Mouse (Mus musculus): ENCODE measurements around the gene Slc35g3.
A peak's percentile ranks its signal among the peaks of the same experiment; 100 is the strongest.

Slc35g3 gene

DNA sequence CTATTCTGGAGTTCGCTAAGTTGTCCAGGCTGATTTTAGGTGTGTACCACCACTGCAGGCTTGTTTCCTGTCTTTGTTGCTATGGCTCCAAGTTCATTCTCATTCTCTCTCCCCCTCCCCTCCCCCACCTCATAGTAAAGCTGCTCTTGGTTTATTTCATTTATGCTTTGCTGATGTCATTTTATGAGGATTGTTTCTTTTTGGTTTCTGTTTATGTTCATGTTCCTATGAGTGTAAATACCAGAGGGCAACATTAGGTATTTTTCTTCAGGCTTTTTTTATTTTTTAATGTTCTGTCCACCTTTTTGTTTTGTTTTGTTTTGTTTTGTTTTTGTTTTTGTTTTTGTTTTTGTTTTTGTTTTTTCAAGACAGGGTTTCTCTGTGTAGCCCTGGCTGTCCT, at the start of gene Slc35g3:
Gene Slc35g3, minus strand, starts transcription at position 101 of the 400 bp plus-strand sequence.
- no peak for DNase-seq (ENCODE audit: low spot score)

DNA sequence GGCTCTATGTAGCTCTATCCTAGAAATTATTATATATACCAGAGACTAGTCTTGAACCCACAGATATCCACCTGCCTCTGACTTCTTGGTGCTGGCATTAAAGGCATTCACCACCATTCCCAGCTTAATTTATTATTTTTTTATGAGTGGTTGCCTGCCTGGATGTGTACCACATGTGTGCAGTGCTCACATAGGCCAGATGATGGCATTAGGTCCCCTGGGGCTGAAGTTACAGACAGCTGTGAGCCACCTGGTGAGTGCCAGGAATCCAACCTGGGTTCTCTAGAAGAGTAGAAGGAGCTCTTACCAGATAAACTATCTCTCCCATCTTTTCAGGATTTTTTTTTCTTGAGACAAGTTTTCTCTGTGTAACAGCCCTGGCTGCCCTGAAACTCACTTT, 48.5 kb upstream of the Slc35g3 start:
- DNase-seq (ENCODE audit: low spot score), result no peak

DNA sequence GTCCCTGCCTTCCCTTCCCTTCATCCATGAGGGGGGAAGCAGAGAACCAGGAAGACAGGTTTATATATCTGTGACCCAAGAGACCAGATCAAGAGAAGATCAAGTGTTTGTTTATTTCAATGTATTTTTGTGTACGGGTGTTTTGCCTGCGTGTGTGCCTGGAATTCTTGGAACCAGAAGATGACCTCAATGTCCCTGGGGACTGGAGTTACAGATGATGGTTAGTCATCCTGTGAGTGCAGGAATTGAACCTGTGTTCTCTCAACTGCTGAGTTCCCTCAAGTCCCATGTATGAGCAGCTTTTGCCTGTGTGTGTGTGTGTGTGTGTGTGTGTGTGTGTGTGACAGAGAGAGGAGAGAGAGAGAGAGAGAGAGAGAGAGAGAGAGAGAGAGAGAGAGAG, 45.9 kb upstream of the Slc35g3 start:
- no peak for DNase-seq (ENCODE audit: low spot score)

DNA sequence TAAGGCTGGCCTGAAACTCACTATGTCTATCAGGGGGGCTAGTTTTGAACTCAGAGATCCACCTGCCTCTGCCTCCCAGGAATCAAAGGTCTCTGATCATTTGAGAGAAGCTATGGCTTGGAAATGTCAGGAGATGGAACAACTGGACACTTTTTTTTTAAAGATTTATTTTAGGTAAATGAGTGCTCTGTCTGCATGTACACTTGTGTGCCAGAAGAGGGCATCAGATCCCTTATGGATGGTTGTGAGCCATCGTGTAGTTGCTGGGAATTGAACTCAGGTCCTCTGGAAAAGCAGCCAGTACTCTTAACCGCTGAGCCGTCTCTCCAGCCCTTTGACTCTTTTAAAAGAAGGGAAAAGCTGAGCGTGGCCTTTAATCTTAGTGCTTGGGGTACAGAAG, 44.6 kb upstream of the Slc35g3 start:
- DNase-seq (ENCODE audit: low spot score), result no peak

DNA sequence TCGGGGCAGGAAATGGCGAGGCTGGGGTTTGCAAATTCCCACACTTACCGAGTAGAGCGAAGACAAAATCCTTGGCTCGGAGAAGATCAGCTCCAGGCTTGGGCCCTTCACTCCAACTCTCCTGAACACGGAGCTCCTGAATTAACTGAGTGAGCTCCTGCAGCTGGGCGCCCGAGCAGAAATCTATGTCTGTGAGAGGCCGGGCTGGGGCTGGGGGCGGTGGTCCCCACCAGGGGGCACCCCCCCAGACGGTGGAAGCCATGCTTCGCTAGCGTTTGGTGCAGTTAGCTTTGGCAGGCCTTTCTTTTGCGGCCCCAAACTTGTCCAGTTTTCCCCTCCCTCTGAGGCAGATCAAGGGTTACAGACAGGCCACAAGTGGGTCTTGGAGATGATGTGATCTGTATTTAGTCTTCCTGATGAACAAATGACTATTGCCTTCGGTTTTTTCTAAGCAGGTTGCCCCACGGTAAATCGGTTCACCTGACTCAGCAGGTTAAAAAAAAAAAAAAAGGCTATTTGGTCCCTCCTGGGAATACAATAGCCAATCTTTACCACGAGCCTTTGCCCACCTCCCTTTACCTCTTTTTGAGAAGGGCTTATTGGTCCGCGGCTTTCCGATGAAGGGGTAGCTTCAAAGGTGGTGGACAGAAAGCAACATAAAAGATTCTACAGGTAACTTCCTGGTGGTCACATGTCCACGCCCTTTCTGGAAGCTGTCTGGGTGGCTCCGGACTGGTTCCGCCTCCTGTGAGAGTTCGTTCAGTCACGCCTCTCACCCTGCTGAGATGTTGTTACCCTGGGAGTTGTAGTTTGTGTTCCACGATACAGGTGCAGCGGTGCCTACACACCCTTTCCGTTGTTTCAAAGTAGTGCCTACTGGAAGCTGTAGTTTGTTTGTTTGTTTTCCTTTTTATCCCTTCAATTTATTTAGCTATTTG, 43.5 kb upstream of the Slc35g3 start, which contains the start of gene Tmem102:
Gene Tmem102, minus strand, starts transcription at position 653 of the 938 bp plus-strand sequence.
- DNase-seq (ENCODE audit: low spot score), result peak; percentile 63

DNA sequence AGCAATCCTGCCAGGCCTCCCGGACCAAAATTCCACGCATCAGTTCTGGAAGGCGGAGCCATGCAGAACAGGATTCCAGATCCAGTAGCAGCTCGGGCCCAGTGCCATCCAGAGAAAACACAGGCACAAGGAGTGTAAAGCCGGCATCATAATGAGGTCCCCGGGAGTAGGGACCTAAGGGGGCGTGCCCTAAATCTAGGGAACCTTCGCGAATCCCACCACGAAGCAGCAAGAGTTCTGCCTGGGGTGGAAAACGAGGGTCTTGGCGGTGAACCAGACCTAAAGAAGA, 42.8 kb upstream of the Slc35g3 start:
- DNase-seq (ENCODE audit: low spot score), result no peak

DNA sequence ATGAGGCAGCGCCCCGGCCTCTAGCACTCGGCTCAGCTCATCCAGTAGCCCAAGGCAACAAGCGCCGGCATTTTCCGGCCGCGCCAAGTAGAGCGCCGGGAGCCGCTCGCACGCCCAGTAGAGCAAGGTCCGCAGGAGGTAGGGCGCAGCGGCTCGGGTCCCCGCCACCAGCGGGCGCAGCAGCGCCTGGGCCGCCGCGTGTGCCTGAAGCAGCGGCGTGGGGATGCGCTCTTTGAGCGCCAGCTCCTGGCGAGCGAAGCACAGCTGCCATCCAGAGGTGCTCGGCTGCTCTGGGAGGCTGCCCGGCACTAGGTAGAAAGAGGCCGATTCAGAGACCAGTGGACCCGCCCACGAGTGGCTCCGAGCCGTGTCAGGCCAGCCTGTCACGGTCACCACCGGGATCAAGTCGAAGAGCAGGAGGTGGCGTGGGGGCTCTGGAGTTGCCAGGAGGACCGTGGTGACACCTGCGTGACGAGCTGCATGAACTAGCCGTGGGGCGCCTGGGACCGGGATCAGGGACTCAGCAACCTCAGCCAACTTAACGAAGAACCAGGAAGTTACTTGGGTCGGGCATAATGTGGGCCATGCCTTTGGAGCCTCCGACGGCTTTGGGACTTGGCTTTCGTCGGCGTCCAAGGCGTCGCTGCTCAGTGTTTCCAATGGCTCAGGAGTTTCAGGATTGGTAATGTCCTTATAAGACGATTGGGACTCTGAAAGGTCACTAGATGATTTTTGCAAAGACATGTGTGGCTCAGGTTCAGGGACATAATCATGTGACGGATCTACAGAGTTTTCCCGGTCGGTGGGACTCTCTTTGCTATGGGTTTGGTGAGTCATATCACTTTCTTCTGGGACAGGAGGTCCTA, 42.3 kb upstream of the Slc35g3 start:
- peak; percentile 75 for DNase-seq (ENCODE audit: low spot score)

DNA sequence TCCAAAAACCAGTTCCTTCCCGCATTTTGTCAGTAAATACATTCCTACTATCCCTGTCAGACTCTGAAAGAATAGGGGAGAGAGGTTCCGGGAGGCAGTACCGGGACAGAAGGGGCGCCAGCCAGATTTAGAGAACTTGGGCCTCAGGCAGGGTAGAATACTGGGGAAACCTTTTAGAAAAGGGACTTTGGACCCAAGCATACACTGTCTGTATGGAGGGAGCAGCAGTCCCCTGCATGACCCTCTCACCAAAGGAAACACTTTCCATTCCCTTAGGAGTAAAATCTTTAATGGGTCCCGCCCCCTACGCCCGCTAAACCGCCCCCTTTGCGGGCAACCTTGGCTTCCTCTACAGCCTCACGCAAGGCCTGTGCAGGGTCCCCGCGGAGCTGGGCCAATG, 41.6 kb upstream of the Slc35g3 start:
- no peak for DNase-seq (ENCODE audit: low spot score)

DNA sequence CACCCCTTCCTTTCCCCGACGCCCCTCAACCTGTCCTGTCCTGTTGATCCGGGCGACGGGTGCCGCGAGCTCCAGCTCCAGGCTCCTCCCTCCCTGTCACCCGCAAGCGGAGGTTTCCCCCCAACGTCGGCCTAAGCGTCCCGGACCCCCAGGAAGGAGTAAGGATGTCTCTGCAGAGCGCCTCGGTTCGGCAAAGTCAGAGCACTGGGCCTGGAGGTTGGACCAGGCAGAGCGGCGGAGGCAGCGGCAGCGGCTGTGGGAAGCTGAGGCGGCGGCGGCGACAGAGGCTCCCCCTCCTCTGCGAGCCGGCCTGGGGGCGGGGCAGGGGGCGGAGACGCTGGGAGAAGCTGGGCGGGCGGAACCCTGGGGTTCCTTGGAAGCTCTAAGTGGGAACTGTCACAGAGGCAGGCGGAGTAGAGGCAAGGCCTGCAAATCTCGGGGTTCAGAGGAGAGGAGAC, 40.9 kb upstream of the Slc35g3 start:
- peak; percentile 83 for DNase-seq (ENCODE audit: low spot score)

DNA sequence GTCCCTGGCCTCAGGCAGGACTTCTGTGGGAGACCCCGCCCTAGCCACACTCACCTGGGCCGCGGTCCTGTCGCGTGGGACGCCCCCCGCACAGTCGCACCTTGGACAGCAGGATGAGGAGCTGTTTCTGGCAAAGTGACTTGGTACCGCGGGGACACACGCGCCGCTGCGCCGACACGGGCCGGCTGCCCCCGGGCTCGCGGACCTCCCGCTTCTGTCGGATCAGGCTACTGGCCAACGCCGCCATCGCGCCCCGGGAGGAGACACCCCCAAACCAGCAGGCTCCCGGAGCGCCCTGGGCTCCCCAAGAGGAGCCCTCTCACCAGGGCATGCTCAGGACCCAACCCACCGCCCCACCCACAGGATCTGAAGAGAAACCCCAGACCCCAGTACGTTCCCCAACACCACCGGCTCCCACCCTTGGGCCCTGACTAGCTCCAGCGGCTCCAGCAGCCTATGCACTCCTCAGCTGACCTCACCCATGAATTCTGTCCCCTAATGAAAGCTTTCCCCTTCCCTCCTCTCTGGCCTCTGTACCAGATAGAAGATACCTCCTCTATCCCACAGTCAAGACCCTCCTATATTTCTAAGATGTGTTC, 39.7 kb upstream of the Slc35g3 start, which contains the start of gene Fgf11:
Gene Fgf11, minus strand, starts transcription at position 479 of the 599 bp plus-strand sequence.
- DNase-seq (ENCODE audit: low spot score), result no peak

DNA sequence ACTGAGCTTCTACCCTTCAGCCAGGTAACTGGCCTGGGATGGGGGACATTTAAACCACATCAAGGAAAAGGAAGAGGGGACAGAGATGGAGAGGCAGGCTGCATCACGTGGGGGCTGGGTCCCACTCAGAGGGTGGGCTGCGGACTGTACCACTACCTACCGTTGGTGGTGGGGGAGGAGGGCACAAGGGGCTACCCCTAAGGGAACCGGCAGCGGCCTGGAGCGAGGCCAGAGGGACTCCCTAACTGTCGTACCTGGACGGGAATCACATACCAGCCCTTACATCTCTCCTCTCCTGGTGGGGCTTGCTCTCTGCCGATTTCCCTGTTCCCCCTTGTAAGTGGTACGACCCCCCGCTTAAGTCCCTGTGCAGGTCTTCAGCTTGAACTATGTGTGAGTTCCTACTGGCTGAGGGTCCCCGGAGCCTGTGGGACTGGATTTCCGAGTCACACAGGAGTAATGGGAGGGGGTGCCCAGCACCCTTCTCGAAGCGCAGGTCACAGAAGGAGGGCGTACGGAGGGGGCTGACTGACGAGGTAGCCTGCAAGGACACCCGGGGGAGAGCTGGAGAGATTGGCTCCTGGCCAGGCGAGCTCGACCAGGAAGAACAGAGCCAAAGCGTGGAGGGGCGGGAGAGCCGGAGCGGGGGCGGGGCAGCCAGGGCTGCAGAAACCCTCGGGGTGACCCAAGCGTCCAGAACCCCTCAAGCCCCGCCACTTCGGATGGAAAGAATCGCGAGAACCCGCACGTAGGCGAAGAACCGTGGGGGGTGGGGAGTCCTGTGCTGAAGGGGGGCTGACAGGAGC, 38.8 kb upstream of the Slc35g3 start:
- DNase-seq (ENCODE audit: low spot score), result peak; percentile 73

DNA sequence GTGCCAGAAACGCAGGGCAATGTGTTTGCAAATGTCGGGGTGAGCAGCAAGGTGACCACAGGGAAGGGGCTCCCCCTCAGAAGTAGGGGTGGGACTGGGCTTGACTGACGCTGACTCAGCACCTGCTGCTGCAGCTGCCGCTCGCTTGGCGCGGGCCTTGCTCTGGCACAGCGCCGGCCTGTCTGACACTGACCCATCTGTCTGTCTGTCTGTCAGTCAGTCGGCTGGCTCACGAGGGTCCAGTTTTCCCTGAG, 38.3 kb upstream of the Slc35g3 start:
- no peak for DNase-seq (ENCODE audit: low spot score)

DNA sequence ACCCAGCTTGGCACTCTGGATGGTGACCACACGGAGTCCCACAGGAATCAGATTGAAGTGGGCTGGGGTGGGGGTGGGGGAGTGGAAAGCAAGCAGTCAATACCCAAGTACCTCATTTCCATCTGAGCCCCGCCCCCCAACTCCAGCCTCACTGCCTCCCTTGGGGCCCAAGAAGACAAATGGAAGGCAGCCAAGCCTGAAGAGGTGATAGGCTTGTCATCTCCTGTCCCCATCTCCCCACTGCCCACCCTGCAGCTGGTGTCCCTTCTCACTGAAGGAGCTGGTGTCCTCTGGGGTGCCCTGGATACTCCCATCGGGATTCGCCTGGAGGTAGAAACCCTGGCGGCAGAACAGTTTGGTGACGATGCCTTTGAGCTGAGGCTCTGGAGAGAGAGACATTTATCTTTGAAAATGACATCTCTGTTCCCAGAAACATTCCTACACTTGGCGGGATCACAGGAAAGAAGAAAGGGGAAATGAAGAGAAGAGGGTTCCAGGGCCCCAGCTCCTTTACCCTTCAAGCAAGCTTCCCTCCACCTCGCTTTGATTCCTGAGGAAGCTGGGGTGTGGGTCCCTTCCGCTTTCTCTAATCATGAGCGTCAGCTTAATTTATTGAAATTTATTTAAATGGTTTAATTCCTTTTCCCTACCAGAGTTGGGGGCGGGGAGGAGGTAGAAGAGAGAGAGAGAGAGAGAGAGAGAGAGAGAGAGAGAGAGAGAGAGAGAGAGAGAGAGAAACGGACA, 37.8 kb upstream of the Slc35g3 start:
- DNase-seq (ENCODE audit: low spot score), result no peak

DNA sequence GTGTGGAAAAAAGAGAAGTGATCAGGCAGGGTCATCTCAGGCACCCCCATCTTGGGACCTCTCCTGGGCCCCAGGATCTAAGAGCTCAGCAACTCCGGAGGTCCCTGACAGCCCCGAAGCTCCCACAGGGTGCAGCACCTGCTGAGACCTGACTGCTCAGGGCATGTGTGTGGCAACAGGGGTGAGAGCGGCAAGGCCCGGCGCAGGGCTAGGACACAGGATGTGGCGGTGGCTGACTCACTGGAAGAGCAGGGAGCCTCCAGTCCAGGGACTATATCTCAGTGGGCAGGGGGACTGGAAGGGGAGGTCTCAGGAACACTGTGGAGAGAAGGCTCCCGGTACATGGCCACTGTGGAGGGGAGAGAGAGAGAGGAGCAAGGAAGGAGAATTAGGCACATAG, 36.2 kb upstream of the Slc35g3 start:
- no peak for DNase-seq (ENCODE audit: low spot score)

DNA sequence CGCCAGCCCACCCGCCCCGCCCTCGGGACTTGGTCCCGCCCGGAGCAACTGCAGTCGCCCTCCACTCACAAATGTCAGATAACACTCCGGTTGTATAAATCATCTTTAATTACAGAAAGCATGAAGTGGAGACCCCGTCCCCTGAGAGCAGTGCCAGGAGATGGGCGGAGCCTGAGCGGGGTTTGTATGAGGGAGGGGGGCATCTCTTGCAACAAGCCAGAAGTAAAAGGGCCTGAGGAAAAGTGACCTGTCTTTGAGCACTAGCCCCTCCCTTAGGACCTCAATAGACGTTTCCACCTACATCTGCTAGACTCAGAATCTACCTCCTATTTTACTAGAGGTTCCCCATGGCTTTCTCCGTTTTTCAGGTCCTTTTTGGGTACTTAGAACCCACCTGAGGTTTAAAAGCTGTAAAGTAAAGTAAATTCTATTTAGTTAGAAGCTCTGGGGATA, 34.2 kb upstream of the Slc35g3 start:
- no peak for DNase-seq (ENCODE audit: low spot score)

DNA sequence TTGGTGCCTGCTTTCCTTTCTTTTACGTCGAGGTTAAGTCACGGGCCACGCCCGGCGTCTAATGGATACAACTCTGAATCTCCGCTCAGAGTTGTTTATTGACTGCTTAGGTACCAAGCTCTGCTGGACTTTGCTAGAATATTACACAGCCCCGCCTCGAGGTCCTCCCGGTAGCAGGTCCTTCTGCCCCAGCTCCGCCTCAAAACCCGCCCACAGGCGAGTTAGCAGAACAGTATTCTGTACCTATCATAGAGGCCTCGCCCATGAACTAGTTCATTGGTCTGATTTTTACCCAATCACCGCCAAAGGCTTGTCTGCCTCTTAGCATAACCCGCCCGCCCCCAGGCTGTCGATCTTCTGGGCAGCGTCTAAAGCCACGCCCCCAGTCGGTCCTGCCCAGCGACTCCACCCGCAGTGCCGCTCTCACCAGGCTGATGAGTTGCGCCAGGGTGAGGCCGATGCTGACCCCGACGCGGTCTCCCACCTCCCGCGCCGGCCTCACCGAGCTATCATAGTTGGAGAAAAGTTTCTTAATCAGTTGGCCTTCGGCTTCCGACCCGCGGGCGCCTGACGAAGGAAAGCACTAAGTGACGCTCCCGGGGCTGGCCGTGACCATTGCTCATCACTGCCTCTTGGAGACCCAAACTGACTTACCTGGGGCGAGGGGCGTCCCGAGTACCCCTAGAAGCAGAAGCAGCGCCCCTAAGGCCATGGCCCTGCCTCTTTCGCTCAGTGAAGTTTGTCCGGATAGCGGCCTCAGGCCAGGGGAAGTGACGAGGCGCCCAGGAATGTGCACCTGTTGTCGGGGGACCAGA, 33.6 kb upstream of the Slc35g3 start, which contains the start of gene Chrnb1:
Gene Chrnb1, minus strand, starts transcription at position 776 of the 815 bp plus-strand sequence.
- peak; percentile 93 for DNase-seq (ENCODE audit: low spot score)

DNA sequence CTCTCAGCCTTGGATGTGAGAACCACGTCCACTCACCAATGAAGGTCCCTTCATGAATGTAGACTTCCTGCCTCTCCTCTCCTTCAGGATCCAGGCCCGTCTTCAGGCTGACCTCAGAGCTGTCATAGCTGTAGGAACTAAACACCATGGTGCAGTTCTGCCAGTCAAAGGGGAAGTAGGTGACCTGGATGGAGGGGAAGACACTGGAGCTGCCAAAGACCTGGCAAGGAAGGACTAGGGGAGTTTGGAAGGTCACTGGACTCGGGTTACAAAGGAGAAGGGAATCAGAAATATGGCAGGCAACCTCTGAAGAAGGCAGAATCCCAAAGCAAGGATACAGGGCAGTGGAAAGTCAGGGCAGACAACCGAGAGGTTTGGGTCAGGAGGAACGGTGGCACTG, 31.7 kb upstream of the Slc35g3 start:
- DNase-seq (ENCODE audit: low spot score), result no peak

DNA sequence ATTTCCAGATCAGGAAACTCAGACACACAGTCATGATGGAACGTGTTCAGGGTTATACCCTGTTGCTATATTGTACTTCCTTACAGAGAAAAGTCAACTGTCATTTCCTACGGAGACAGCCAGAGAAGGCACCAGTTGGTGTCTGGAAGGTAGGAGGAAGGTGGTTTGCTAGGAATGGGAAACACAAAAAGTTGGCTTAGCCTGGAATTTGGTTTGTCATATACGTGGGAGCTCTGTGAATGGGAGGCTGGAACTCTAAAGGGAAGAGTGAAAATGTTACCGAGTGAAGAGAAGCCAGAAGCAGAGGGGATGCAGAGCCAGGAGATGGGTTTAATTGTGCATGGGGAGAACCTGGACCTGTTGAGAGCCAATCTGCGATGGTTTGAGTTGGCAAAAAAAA, 29.7 kb upstream of the Slc35g3 start:
- no peak for DNase-seq (ENCODE audit: low spot score)

DNA sequence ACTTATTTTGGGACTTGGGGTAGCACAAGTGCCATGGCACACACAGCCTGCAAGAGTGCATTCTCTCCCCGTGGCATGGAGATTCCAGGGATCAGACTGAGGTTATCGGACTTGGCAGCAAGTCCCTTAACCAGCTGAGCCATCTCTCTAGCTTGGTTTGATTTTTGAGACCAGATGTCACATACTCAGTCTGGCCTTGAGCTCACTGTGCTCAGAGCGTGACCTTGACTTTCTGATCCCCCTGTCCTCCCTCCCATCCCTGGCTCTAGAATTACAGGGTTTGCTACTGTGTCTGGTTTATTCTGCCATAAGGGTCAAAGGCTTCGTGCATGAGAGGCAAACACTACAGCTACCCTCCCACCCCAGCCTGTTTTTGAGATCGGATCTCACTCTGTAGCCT, 27.7 kb upstream of the Slc35g3 start:
- no peak for DNase-seq (ENCODE audit: low spot score)

DNA sequence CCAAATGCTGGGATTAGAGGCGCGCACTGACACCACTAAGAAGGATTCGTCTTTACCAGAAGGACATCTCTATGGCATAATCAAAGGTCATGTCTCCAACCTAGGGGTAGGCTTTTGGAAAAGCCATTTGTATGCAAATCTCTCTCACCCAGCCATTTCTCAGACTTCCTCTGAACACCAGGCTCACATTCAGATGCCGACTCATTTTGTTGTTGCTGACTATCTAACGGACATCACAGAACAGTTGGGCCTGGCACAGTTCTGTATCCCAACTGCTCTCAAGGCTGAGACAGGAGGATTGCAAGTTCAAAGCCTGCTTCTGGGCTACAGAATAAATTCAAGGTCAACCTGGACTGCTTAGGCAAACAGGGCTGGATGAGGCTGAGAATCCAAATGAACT, 25.5 kb upstream of the Slc35g3 start:
- no peak for DNase-seq (ENCODE audit: low spot score)
